Mouse (Mus musculus) heart, postnatal 36 days (tissue): ENCODE results near the gene Tmprss13. TPM values are rescaled to one million over a fixed set of nuclear protein-coding genes. Genes with fewer than 3 reads are reported as not detected.

Experiments used
- DNase-seq, 2 experiments: peaks; one replicate each; pipeline ENCODE4 v3.0.0; 2021 to 2022
- intact Hi-C: fragments of 180-260 bp; cut with DNase I; formaldehyde crosslinking; loops from one replicate; pipeline ENCODE4 v1.15.1; 2025
- total RNA-seq, 2 experiments: library from RNA; stranded (reverse); gene quantifications; 2 replicates each; pipeline ENCODE4 v1.2.3; 2021

Tmprss13 gene
- total RNA-seq, 2 experiments from 2014 or later = 2.4 to 3.6 TPM

- no peak for DNase-seq
- intact Hi-C loops = no loop called here
Observed at GRCm38 (mm10) chr9:45326390-45326789, 7.5 kb downstream of the Tmprss13 start.

- no peak for DNase-seq
- intact Hi-C loops = no loop called here
Observed at GRCm38 (mm10) chr9:45328263-45328662, 9.4 kb downstream of the Tmprss13 start.

GRCm38 (mm10) chr9:45329577-45329976 is 10.7 kb downstream of the Tmprss13 start:
- no peak for DNase-seq
- intact Hi-C loops = no loop called here

- intact Hi-C loops = no loop called here
- no peak for DNase-seq
Observed at GRCm38 (mm10) chr9:45337406-45337805, 18.5 kb downstream of the Tmprss13 start.

- intact Hi-C loops = no loop called here
- DNase-seq = no peak
Observed at GRCm38 (mm10) chr9:45343066-45343465, 24.2 kb downstream of the Tmprss13 start.

GRCm38 (mm10) chr9:45345516-45345915 is 26.6 kb downstream of the Tmprss13 start:
- intact Hi-C loops = loop anchor here (1.0 kb wide), 2 partner anchors 43 to 45 kb away; no protein-coding TSS in a partner anchor
- DNase-seq = peak; percentile 14 to 18

- no peak for DNase-seq
- intact Hi-C loops = no loop called here
Observed at GRCm38 (mm10) chr9:45346276-45346675, 27.4 kb downstream of the Tmprss13 start.

GRCm38 (mm10) chr9:45348560-45348959 is 29.7 kb downstream of the Tmprss13 start:
- intact Hi-C loops = no loop called here
- DNase-seq = no peak

- intact Hi-C loops = no loop called here
- DNase-seq = no peak
Observed at GRCm38 (mm10) chr9:45349181-45349580, 30.3 kb downstream of the Tmprss13 start.

- intact Hi-C loops = no loop called here
Observed at GRCm38 (mm10) chr9:45349851-45350250, 31.0 kb downstream of the Tmprss13 start.

GRCm38 (mm10) chr9:45355192-45355591 is 36.3 kb downstream of the Tmprss13 start:
- intact Hi-C loops = no loop called here
- no peak for DNase-seq

More at GRCm38 (mm10) chr9:45349851-45350250, 31.0 kb downstream of the Tmprss13 start:
- DNase-seq = no peak

GRCm38 (mm10) chr9:45358356-45358755 is 39.5 kb downstream of the Tmprss13 start:
- no peak for DNase-seq
- intact Hi-C loops = no loop called here

GRCm38 (mm10) chr9:45362051-45362461 is 43.2 kb downstream of the Tmprss13 start:
- DNase-seq = peak; percentile 36 to 50
- intact Hi-C loops = no loop called here

GRCm38 (mm10) chr9:45363639-45364214 is 44.8 kb downstream of the Tmprss13 start:
- no peak for DNase-seq
- intact Hi-C loops = no loop called here

- intact Hi-C loops = no loop called here
- no peak for DNase-seq
Observed at GRCm38 (mm10) chr9:45367716-45368115, 48.8 kb downstream of the Tmprss13 start.

GRCm38 (mm10) chr9:45368341-45368901 is 49.5 kb downstream of the Tmprss13 start:
- intact Hi-C loops = no loop called here
- DNase-seq = peak; percentile 28 to 37

- peak; percentile 65 to 69 for DNase-seq
- intact Hi-C loops = no loop called here
Observed at GRCm38 (mm10) chr9:45370117-45370561, 51.2 kb downstream of the Tmprss13 start, which contains the start of gene Fxyd6. TSS of gene Fxyd6 (plus strand) at chr9:45370185.

GRCm38 (mm10) chr9:45370616-45371336 is 51.9 kb downstream of the Tmprss13 start:
- DNase-seq = peak in 1 of 2 experiments; percentile 11
- intact Hi-C loops = no loop called here

GRCm38 (mm10) chr9:45371337-45371707 is 52.4 kb downstream of the Tmprss13 start:
- intact Hi-C loops = no loop called here
- no peak for DNase-seq

GRCm38 (mm10) chr9:45373896-45374295 is 55.0 kb downstream of the Tmprss13 start:
- DNase-seq = no peak
- intact Hi-C loops = no loop called here

- DNase-seq = no peak
- intact Hi-C loops = no loop called here
Observed at GRCm38 (mm10) chr9:45374988-45375502, 56.1 kb downstream of the Tmprss13 start.
